Mouse (Mus musculus): ENCODE data around the gene Map3k5. TPM values are rescaled to one million over a fixed set of nuclear protein-coding genes. Genes with fewer than 3 reads are reported as not detected.

Gene Map3k5
- total RNA-seq, 2 experiments from 2014 or later = 24.1 to 32.5 TPM

GRCm38 (mm10) chr10:20091416-20091815 is 157.1 kb downstream of the Map3k5 start:
- DNase-seq (ENCODE audit: low spot score in 2 of 2) = no peak

- DNase-seq (ENCODE audit: low spot score in 2 of 2) = no peak
Observed at GRCm38 (mm10) chr10:20092371-20092770, 158.1 kb downstream of the Map3k5 start.

GRCm38 (mm10) chr10:20101456-20101855 is 167.2 kb downstream of the Map3k5 start:
- no peak for DNase-seq (ENCODE audit: low spot score in 2 of 2)

- peak in 1 of 2 experiments; percentile 17 for DNase-seq (ENCODE audit: low spot score in 2 of 2)
Observed at GRCm38 (mm10) chr10:20104271-20104931, 170.1 kb downstream of the Map3k5 start.

- DNase-seq (ENCODE audit: low spot score in 2 of 2) = no peak
Observed at GRCm38 (mm10) chr10:20105575-20105974, 171.3 kb downstream of the Map3k5 start.

- DNase-seq (ENCODE audit: low spot score in 2 of 2) = no peak
Observed at GRCm38 (mm10) chr10:20107031-20107430, 172.8 kb downstream of the Map3k5 start.

- DNase-seq (ENCODE audit: low spot score in 2 of 2) = no peak
Observed at GRCm38 (mm10) chr10:20111508-20111907, 177.2 kb downstream of the Map3k5 start.

- DNase-seq (ENCODE audit: low spot score in 2 of 2) = no peak
Observed at GRCm38 (mm10) chr10:20112026-20112973, 178.0 kb downstream of the Map3k5 start.

- DNase-seq (ENCODE audit: low spot score in 2 of 2) = peak in 1 of 2 experiments; percentile 12
Observed at GRCm38 (mm10) chr10:20119504-20120425, 185.5 kb downstream of the Map3k5 start.

GRCm38 (mm10) chr10:20121981-20122380 is 187.7 kb downstream of the Map3k5 start:
- DNase-seq (ENCODE audit: low spot score in 2 of 2) = no peak

GRCm38 (mm10) chr10:20123401-20123800 is 189.1 kb downstream of the Map3k5 start:
- DNase-seq (ENCODE audit: low spot score in 2 of 2) = peak in 1 of 2 experiments; percentile 39

GRCm38 (mm10) chr10:20124576-20124975 is 190.3 kb downstream of the Map3k5 start:
- DNase-seq (ENCODE audit: low spot score in 2 of 2) = no peak

GRCm38 (mm10) chr10:20125226-20125625 is 191.0 kb downstream of the Map3k5 start:
- peak; percentile 46 to 86 for DNase-seq (ENCODE audit: low spot score in 2 of 2)

GRCm38 (mm10) chr10:20132933-20133652 is 198.8 kb downstream of the Map3k5 start:
- DNase-seq (ENCODE audit: low spot score in 2 of 2) = no peak

GRCm38 (mm10) chr10:20135350-20136058 is 201.2 kb downstream of the Map3k5 start:
- DNase-seq (ENCODE audit: low spot score in 2 of 2) = no peak

GRCm38 (mm10) chr10:20136505-20136904 is 202.2 kb downstream of the Map3k5 start:
- no peak for DNase-seq (ENCODE audit: low spot score in 2 of 2)

GRCm38 (mm10) chr10:20141376-20141775 is 207.1 kb downstream of the Map3k5 start:
- no peak for DNase-seq (ENCODE audit: low spot score in 2 of 2)

- DNase-seq (ENCODE audit: low spot score in 2 of 2) = peak in 1 of 2 experiments; percentile 47
Observed at GRCm38 (mm10) chr10:20148130-20148772, 214.0 kb downstream of the Map3k5 start, which contains the start of gene Map7. Map7 (plus strand) TSS chr10:20148471.

- peak; percentile 43 to 49 for DNase-seq (ENCODE audit: low spot score in 2 of 2)
Observed at GRCm38 (mm10) chr10:20148773-20149120, 214.5 kb downstream of the Map3k5 start.

All from layer of hippocampus, adult 18-20 months (tissue).